Mouse (Mus musculus) spleen, postnatal 36 days (tissue): Measurements from ENCODE around the gene Atn1.

Source experiments
- DNase-seq, 2 experiments: peaks; one replicate each; pipeline ENCODE4 v3.0.0; 2022; ENCODE audit warnings: low spot score in 2 of 2, mixed read lengths in 1 of 2

Gene Atn1

GRCm38 (mm10) chr6:124767920-124768703 is 11.8 kb upstream of the Atn1 start:
- DNase-seq = no peak

GRCm38 (mm10) chr6:124767536-124767919 is 11.2 kb upstream of the Atn1 start:
- DNase-seq = no peak

- DNase-seq = no peak
These were observed 9.6 kb upstream of the Atn1 start for GRCm38 (mm10) chr6:124765951-124766350.

GRCm38 (mm10) chr6:124759259-124759658 is 2.9 kb upstream of the Atn1 start:
- DNase-seq = peak; percentile 79 to 82

GRCm38 (mm10) chr6:124758849-124759232 is 2.5 kb upstream of the Atn1 start:
- DNase-seq = no peak

GRCm38 (mm10) chr6:124757909-124758848 is 1.9 kb upstream of the Atn1 start:
- DNase-seq = no peak

- DNase-seq = no peak
These were observed 1.1 kb upstream of the Atn1 start for GRCm38 (mm10) chr6:124757351-124757880.

GRCm38 (mm10) chr6:124756652-124757350 is 477 bp upstream of the Atn1 start:
- DNase-seq = peak in 1 of 2 experiments; percentile 50

- no peak for DNase-seq
These were observed 1.0 kb downstream of the Atn1 start for GRCm38 (mm10) chr6:124755306-124755705.

- no peak for DNase-seq
These were observed 2.5 kb downstream of the Atn1 start for GRCm38 (mm10) chr6:124753861-124754260.

- no peak for DNase-seq
These were observed 5.9 kb downstream of the Atn1 start for GRCm38 (mm10) chr6:124750405-124750804.

- no peak for DNase-seq
These were observed 9.4 kb downstream of the Atn1 start for GRCm38 (mm10) chr6:124746654-124747632.

GRCm38 (mm10) chr6:124746296-124746605 is 10.1 kb downstream of the Atn1 start:
- DNase-seq = no peak

GRCm38 (mm10) chr6:124745490-124746295 is 10.6 kb downstream of the Atn1 start:
- DNase-seq = peak; percentile 93 to 94

GRCm38 (mm10) chr6:124744755-124745321 is 11.5 kb downstream of the Atn1 start:
- DNase-seq = no peak

- DNase-seq = no peak
These were observed 12.7 kb downstream of the Atn1 start for GRCm38 (mm10) chr6:124743647-124744046.

GRCm38 (mm10) chr6:124742839-124743514 is 13.3 kb downstream of the Atn1 start:
- no peak for DNase-seq

- DNase-seq = no peak
These were observed 14.5 kb downstream of the Atn1 start for GRCm38 (mm10) chr6:124741842-124742241.
